Mouse (Mus musculus) C2C12 (cell line): ENCODE results near the gene Map2k2. TPM values are rescaled to one million over a fixed set of nuclear protein-coding genes. Genes with fewer than 3 reads are reported as not detected.
A peak's percentile ranks its signal among the peaks of the same experiment; 100 is the strongest.
"Not testable (repeated sequence)": the region's sequence is repeated elsewhere in the genome, so short reads cannot be mapped to it uniquely, and the experiment has no call there.

Source experiments
- H3K27me3 ChIP-seq: one replicate; pipeline ENCODE4 v1.6.1; 2011; ENCODE audit not compliant: control insufficient read depth, insufficient read depth, insufficient read length
- H3K36me3 ChIP-seq: one replicate; pipeline ENCODE4 v1.6.1; 2011; ENCODE audit not compliant: control insufficient read depth, insufficient read depth
- H3K4me3 ChIP-seq: one replicate; pipeline ENCODE4 v1.5.1; 2011; ENCODE audit warnings: mild to moderate bottlenecking, control low read depth; ENCODE audit not compliant: poor library complexity, insufficient read depth, severe bottlenecking
- H3K79me2 ChIP-seq: one replicate; pipeline ENCODE4 v1.6.1; 2011; ENCODE audit not compliant: control insufficient read depth, insufficient read depth
- H3K79me3 ChIP-seq: one replicate; pipeline ENCODE4 v1.6.1; 2011; ENCODE audit warnings: low read depth, control low read depth
- H3ac ChIP-seq: one replicate; pipeline ENCODE3; 2011; ENCODE audit warnings: low read depth; ENCODE audit not compliant: control insufficient read depth, insufficient read length
- CEBPB ChIP-seq: IDR thresholded peaks from one replicate; pipeline ENCODE4 v1.6.1; 2011; ENCODE audit warnings: low read depth, mild to moderate bottlenecking, control low read depth, moderate library complexity
- CTCF ChIP-seq: IDR thresholded peaks from one replicate; pipeline ENCODE4 v1.5.1; 2011; ENCODE audit not compliant: control insufficient read depth, insufficient read depth, insufficient read length
- FOSL1 ChIP-seq: IDR thresholded peaks from one replicate; pipeline ENCODE4 v1.8.0; 2011; ENCODE audit warnings: mild to moderate bottlenecking, low read length; ENCODE audit not compliant: poor library complexity, insufficient read depth, severe bottlenecking
- MAX ChIP-seq: IDR thresholded peaks from one replicate; pipeline ENCODE4 v1.6.1; 2011; ENCODE audit warnings: mild to moderate bottlenecking, control low read depth
- MYOD1 ChIP-seq: IDR thresholded peaks from one replicate; pipeline ENCODE4 v1.6.1; 2011; ENCODE audit warnings: low read depth; ENCODE audit not compliant: control insufficient read depth, insufficient read length
- MYOG ChIP-seq: IDR thresholded peaks from one replicate; pipeline ENCODE4 v1.6.1; 2011; ENCODE audit not compliant: control insufficient read depth, insufficient read length; ENCODE audit errors: extremely low read depth
- USF1 ChIP-seq: IDR thresholded peaks from one replicate; pipeline ENCODE4 v1.6.1; 2011; ENCODE audit warnings: low read depth, mild to moderate bottlenecking, control low read depth, moderate library complexity
- microRNA-seq: library from miRNA; unstranded; fragments of <30 nt; microRNA quantifications from one replicate; pipeline ENCODE4, GENCODE M21; 2019; ENCODE audit warnings: borderline microRNAs expressed
- polyA plus RNA-seq: library from polyadenylated mRNA; unstranded; fragments of >200 nt; fragmentation: generic; extraction: Trizol; gene quantifications from one replicate; pipeline ENCODE4 v1.2.1, GENCODE M21; 2012; ENCODE audit warnings: missing spikeins

Map2k2 gene
- polyA plus RNA-seq, 1 experiment, result 92.2 TPM

DNA sequence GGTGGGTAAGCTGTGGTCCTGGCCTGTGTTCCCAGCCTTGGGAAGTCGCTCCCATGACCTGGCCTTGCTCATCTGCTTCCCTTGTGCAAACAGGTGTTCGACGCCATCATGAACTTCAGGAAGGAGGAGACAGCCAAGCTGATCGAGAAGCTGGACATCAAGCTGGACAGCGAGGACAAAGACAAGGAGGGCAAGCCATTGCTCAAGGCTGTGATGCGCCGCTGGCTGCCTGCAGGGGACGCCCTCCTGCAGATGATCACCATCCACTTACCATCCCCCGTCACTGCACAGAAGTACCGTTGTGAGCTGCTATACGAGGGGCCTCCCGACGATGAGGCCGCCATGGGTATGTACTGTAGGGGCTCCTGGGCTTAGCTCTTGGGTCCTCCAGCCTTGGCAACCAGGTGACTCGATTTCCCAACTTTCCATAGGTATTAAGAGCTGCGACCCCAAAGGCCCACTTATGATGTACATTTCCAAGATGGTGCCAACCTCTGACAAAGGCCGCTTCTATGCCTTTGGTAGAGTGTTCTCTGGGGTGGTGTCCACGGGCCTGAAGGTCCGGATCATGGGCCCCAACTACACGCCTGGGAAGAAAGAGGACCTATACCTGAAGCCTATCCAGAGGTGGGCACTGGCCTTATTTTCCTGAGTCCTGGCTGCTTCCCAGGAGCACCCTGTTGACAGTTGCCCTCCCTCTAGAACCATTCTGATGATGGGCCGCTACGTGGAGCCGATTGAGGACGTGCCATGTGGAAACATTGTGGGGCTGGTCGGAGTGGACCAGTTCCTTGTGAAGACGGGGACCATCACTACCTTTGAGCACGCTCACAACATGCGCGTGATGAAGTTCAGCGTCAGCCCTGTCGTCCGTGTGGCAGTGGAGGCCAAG, 74.0 kb downstream of the Map2k2 start:
- peaks cover 54% of the 10 kb centered on the region for H3K36me3 ChIP-seq
- TF ChIP-seq CTCF, result peak; percentile 1
- TF ChIP-seq FOSL1, result no peak
- H3K27me3 ChIP-seq, result no peaks in the 10 kb centered on the region
- no peak overlapping the region for H3K4me3 ChIP-seq
- H3K79me2 ChIP-seq, result peaks cover 68% of the 10 kb centered on the region
- H3ac ChIP-seq, result peak overlapping the region; percentile 10
- peaks cover 50% of the 10 kb centered on the region for H3K79me3 ChIP-seq

DNA sequence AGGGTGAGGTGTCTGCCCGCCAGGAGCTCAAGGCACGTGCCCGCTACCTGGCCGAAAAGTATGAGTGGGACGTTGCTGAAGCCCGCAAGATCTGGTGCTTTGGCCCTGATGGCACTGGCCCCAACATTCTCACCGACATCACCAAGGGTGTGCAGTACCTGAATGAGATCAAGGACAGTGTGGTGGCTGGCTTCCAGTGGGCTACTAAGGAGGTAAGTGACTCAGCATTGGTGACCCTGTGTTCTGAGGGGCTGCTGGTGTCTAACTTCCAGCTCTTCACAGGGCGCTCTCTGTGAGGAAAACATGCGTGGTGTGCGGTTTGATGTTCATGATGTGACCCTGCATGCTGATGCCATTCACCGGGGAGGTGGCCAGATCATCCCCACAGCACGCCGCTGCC, 75.2 kb downstream of the Map2k2 start:
- H3K36me3 ChIP-seq, result peaks cover 64% of the 10 kb centered on the region
- H3ac ChIP-seq, result no peak overlapping the region
- H3K27me3 ChIP-seq, result no peaks in the 10 kb centered on the region
- H3K79me2 ChIP-seq, result peaks cover 76% of the 10 kb centered on the region
- no peak overlapping the region for H3K4me3 ChIP-seq
- no peak for TF ChIP-seq MYOG
- no peak for TF ChIP-seq CEBPB
- TF ChIP-seq USF1, result no peak
- no peak for TF ChIP-seq MAX
- TF ChIP-seq CTCF, result no peak
- no peak for TF ChIP-seq FOSL1
- no peak for TF ChIP-seq MYOD1
- H3K79me3 ChIP-seq, result peaks cover 50% of the 10 kb centered on the region

DNA sequence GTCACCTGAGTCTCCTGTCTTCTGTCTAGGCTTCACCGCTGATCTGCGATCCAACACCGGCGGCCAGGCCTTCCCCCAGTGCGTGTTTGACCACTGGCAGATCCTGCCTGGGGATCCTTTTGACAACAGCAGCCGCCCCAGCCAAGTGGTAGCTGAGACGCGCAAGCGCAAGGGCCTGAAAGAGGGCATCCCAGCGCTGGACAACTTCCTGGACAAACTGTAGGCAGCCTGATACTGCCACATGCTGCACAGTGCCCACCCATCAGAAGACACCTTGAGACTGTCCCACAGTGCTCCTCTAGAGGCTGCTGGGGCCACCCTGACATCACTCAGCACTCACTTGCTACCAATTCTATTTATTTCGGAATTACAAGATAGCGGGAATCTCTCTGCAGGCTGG, 76.1 kb downstream of the Map2k2 start:
- H3K4me3 ChIP-seq, result peak overlapping the region; percentile 6
- H3K36me3 ChIP-seq, result peaks cover 70% of the 10 kb centered on the region
- peaks cover 45% of the 10 kb centered on the region for H3K79me3 ChIP-seq
- not testable (repeated sequence) for H3ac ChIP-seq, H3K27me3 ChIP-seq
- peaks cover 71% of the 10 kb centered on the region for H3K79me2 ChIP-seq

DNA sequence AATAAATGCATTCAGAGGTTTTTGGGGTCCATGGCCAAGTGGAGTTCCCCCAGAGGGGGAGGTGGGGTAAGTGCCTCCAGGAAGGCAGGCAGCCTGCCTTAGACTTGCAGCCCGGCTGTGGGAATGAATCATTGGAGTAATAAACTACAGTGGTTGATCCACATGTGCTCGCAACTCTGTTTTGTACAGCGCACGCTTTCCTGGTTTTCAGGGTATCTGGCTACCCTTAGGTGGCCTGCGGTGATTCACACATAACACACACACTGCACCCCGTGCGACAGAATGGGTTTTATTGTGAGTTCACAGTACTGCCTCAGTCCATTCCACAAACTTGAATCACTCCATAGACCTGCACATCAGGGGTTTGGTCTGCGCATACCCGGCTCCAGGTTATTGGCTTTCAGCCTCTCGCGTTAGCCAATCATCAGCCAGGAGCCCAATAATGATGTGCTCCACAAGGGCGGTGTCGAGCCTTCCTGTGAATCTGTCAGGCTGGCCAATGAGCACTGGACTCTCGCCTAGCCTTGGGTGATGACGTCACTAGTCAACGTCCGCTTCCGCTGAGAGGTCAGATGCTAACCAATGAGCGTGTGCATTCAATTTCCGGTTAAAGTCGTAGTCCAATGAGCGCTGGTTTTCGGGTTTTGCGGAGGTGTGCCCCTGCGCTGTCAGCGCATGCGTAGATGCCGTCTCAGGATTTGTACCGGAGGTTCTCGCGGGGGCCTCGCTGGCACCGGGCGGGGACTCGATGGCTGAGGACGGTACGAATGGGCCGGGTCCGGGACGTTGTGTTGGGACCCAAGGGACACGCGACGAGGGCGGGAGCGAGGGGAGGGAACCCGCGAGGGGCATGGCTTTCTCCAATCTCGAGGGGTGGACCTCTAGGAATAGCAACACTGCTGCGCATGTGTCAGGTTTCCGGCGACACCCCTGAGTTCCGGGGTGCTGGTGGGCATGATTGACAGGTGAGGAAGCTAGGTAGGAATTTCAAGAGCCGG, 76.9 kb downstream of the Map2k2 start, which contains the start of gene Dapk3:
Dapk3 (plus strand) TSS at position 670 of the 998 bp plus-strand sequence.
- peak within 1 kb of the TSS; percentile 43 for H3K4me3 ChIP-seq
- peak within 1 kb of the TSS; percentile 75 for H3ac ChIP-seq
- H3K27me3 ChIP-seq, result no peaks in the 10 kb centered on the region
- H3K79me2 ChIP-seq, result peaks cover 69% of the 10 kb centered on the region
- H3K79me3 ChIP-seq, result peaks cover 38% of the 10 kb centered on the region
- TF ChIP-seq CTCF, result no peak
- TF ChIP-seq MYOD1, result no peak
- no peak for TF ChIP-seq USF1
- TF ChIP-seq CEBPB, result peak; percentile 13
- peak; percentile 89 for TF ChIP-seq MAX
- peak; percentile 29 for TF ChIP-seq FOSL1
- peak; percentile 90 for TF ChIP-seq MYOG
- H3K36me3 ChIP-seq, result peaks cover 68% of the 10 kb centered on the region

Small RNAs within 50 kb of the gene (microRNA-seq; reads per million reads assigned to microRNA genes)
- gene Mir5615-1 (not detected), gene Mir5615-2 (not detected)

Other genes starting within 250 kb of the Map2k2 start
- gene Tmprss9, start 234.1 kb upstream of the Map2k2 start, polyA plus RNA-seq, result 0.02 TPM
- gene Timm13, start 204.9 kb upstream of the Map2k2 start, polyA plus RNA-seq, result 263 TPM
- gene Lmnb2, start 187.7 kb upstream of the Map2k2 start, polyA plus RNA-seq, result 66.4 TPM
- gene Gadd45b, start 175.8 kb upstream of the Map2k2 start, polyA plus RNA-seq, result 37.2 TPM
- 0.25 TPM for gene Gng7, start 91.0 kb upstream of the Map2k2 start, polyA plus RNA-seq
- 0.28 TPM for gene Diras1, start 80.3 kb upstream of the Map2k2 start, polyA plus RNA-seq
- gene Slc39a3, start 68.5 kb upstream of the Map2k2 start, polyA plus RNA-seq, result 11.6 TPM
- 154 TPM for gene Sgta, start 45.7 kb upstream of the Map2k2 start, polyA plus RNA-seq
- 67.3 TPM for gene Thop1, start 35.9 kb upstream of the Map2k2 start, polyA plus RNA-seq
- 0.06 TPM for gene Creb3l3, start 7.0 kb upstream of the Map2k2 start, polyA plus RNA-seq
- gene Zbtb7a, start 29.3 kb downstream of the Map2k2 start, polyA plus RNA-seq, result 19.9 TPM
- 31.6 TPM for gene Pias4, start 62.0 kb downstream of the Map2k2 start, polyA plus RNA-seq
- gene Eef2, start 70.7 kb downstream of the Map2k2 start, polyA plus RNA-seq, result 2,537 TPM
- gene Dapk3, start 77.1 kb downstream of the Map2k2 start, polyA plus RNA-seq, result 72.8 TPM
- gene 4930442H23Rik, start 77.9 kb downstream of the Map2k2 start, polyA plus RNA-seq, result 0.07 TPM
- gene Nmrk2, start 96.1 kb downstream of the Map2k2 start, polyA plus RNA-seq, result 0.18 TPM
- 0.26 TPM for gene Atcay, start 124.9 kb downstream of the Map2k2 start, polyA plus RNA-seq
- 0.19 TPM for gene Zfr2, start 127.2 kb downstream of the Map2k2 start, polyA plus RNA-seq
- 0.98 TPM for gene Matk, start 147.0 kb downstream of the Map2k2 start, polyA plus RNA-seq
- 174 TPM for gene Mrpl54, start 161.0 kb downstream of the Map2k2 start, polyA plus RNA-seq
- 103 TPM for gene Apba3, start 161.0 kb downstream of the Map2k2 start, polyA plus RNA-seq
- gene Tjp3, start 185.7 kb downstream of the Map2k2 start, polyA plus RNA-seq, result not detected
- gene Pip5k1c, start 187.0 kb downstream of the Map2k2 start, polyA plus RNA-seq, result 33.3 TPM
- 48.1 TPM for gene Cactin, start 215.2 kb downstream of the Map2k2 start, polyA plus RNA-seq
- gene Tbxa2r, start 222.8 kb downstream of the Map2k2 start, polyA plus RNA-seq, result 0.02 TPM
- 0.08 TPM for gene Gipc3, start 237.4 kb downstream of the Map2k2 start, polyA plus RNA-seq
- gene Hmg20b, start 244.6 kb downstream of the Map2k2 start, polyA plus RNA-seq, result 89.0 TPM